In genomic region chr2:28641435-28641941, GRCm38 (mm10) we compare ENCODE assay signal across 8 mouse cellular contexts. TPM values are rescaled to one million over a fixed set of nuclear protein-coding genes. Genes with fewer than 3 reads are reported as not detected.
DNase-seq lines count a peak whose midpoint lies in the region; ATAC-seq and TF ChIP-seq lines count a peak whose summit lies in the region.

No protein-coding gene starts in this region.

- no peak; the same call in 1 of the 2 replicates for TF ChIP-seq POLR2A in testis, adult 2 months (IDR thresholded peaks at IDR 0.05; ENCODE audit: control insufficient read depth, low read depth, low read length)

- no peaks in the 10 kb centered on the region for H3K9me3 ChIP-seq in hindbrain, embryonic 13.5 days
- no peaks in the 10 kb centered on the region for H3K9me3 ChIP-seq in liver, embryonic 12.5 days (replicated peaks)

- peak; percentile 24 for DNase-seq in embryo, embryonic 10 days (ENCODE audit: low spot score)
- DNase-seq in embryo, embryonic 9.5 days (ENCODE audit: extremely low spot score), result no peak
- no peak for DNase-seq in testis, postnatal 10 days (ENCODE audit: low spot score)
- DNase-seq in right cerebral cortex, postnatal 25 days, result peak; percentile 52
- no peak for DNase-seq in thymus, adult 18-20 months

- H3K27ac ChIP-seq in testis, adult 2 months (ENCODE audit: control insufficient read depth, insufficient read depth, low read depth, low read length), result peak overlapping the region; percentile 95
- H3K27ac ChIP-seq in hindbrain, embryonic 13.5 days, result peak overlapping the region; percentile 96
- peak overlapping the region; percentile 90 for H3K27ac ChIP-seq in liver, embryonic 12.5 days

- ATAC-seq in hindbrain, embryonic 13.5 days (ENCODE audit: low FRiP score), result peak; percentile 73
- peak; percentile 43 for ATAC-seq in liver, embryonic 12.5 days

- no peak for TF ChIP-seq CTCF in testis, adult 2 months (IDR thresholded peaks at IDR 0.05; ENCODE audit: control insufficient read depth, insufficient read depth, insufficient replicate concordance, low read depth, low read length)

- H3K4me2 ChIP-seq in hindbrain, embryonic 13.5 days, result peak overlapping the region; percentile 77
- peak overlapping the region; percentile 91 for H3K4me2 ChIP-seq in liver, embryonic 12.5 days

- H3K4me3 ChIP-seq in testis, adult 2 months (ENCODE audit: control insufficient read depth, low read depth, low read length), result peak overlapping the region; percentile 86
- peak overlapping the region; percentile 100 for H3K4me3 ChIP-seq in hindbrain, embryonic 13.5 days
- peak overlapping the region; percentile 100 for H3K4me3 ChIP-seq in liver, embryonic 12.5 days

- under 1% methylated on average over 43 of the region's 43 CpGs for WGBS in hindbrain, embryonic 13.5 days
- under 1% methylated on average over 42 of the region's 43 CpGs for WGBS in liver, embryonic 12.5 days (ENCODE audit: insufficient replicate concordance)

- peaks cover 13% of the 10 kb centered on the region for H3K4me1 ChIP-seq in testis, adult 2 months (ENCODE audit: control insufficient read depth, insufficient read depth, low read length)
- H3K4me1 ChIP-seq in hindbrain, embryonic 13.5 days (replicated peaks), result peaks cover 36% of the 10 kb centered on the region
- peaks cover 63% of the 10 kb centered on the region for H3K4me1 ChIP-seq in liver, embryonic 12.5 days

- no peaks in the 10 kb centered on the region for H3K36me3 ChIP-seq in testis, adult 2 months (ENCODE audit: control insufficient read depth, insufficient read depth, low read length)
- no peaks in the 10 kb centered on the region for H3K36me3 ChIP-seq in hindbrain, embryonic 13.5 days
- no peaks in the 10 kb centered on the region for H3K36me3 ChIP-seq in liver, embryonic 12.5 days

- H3K9ac ChIP-seq in hindbrain, embryonic 13.5 days, result peak overlapping the region; percentile 96
- peak overlapping the region; percentile 93 for H3K9ac ChIP-seq in liver, embryonic 12.5 days

- no peaks in the 10 kb centered on the region for H3K27me3 ChIP-seq in testis, adult 2 months (ENCODE audit: control insufficient read depth, insufficient read depth, low read length)
- H3K27me3 ChIP-seq in hindbrain, embryonic 13.5 days, result peaks cover 9% of the 10 kb centered on the region; the same call in 1 of the 2 replicates
- 0 out of 2 replicates have a peak, but pooled peaks cover 5% of the 10 kb centered on the region for H3K27me3 ChIP-seq in liver, embryonic 12.5 days (replicated peaks)

RNA-seq across cellular contexts. Expression of gene Tsc1, which starts 0.5 kb away (rescaled TPM):
- 20.3 and 21.6 TPM in 2 replicates for polyA plus RNA-seq in testis, adult 2 months (2012; rRNA removed)
- polyA plus RNA-seq in hindbrain, embryonic 13.5 days (2015; fragmentation: Nextera tagmentation; extraction: Ambion mirVana), result 33.7 and 33.9 TPM in 2 replicates
- polyA plus RNA-seq in liver, embryonic 12.5 days (2016; fragmentation: Nextera tagmentation; extraction: Ambion mirVana), result 12.5 and 13.6 TPM in 2 replicates

RNA-seq across cellular contexts. Expression of gene Gfi1b, which starts 19.7 kb away (rescaled TPM):
- polyA plus RNA-seq in testis, adult 2 months (2012; rRNA removed), result 1.0 and 1.3 TPM in 2 replicates
- polyA plus RNA-seq in hindbrain, embryonic 13.5 days (2015; fragmentation: Nextera tagmentation; extraction: Ambion mirVana), result 0.19 and 0.23 TPM in 2 replicates
- 117 and 121 TPM in 2 replicates for polyA plus RNA-seq in liver, embryonic 12.5 days (2016; fragmentation: Nextera tagmentation; extraction: Ambion mirVana)

RNA-seq across cellular contexts. Expression of gene Gtf3c5, which starts 57.9 kb away (rescaled TPM):
- polyA plus RNA-seq in testis, adult 2 months (2012; rRNA removed), result 17.3 and 17.7 TPM in 2 replicates
- 40.8 and 46.8 TPM in 2 replicates for polyA plus RNA-seq in hindbrain, embryonic 13.5 days (2015; fragmentation: Nextera tagmentation; extraction: Ambion mirVana)
- polyA plus RNA-seq in liver, embryonic 12.5 days (2016; fragmentation: Nextera tagmentation; extraction: Ambion mirVana), result 24.9 and 26.3 TPM in 2 replicates

RNA-seq across cellular contexts. Expression of gene Spaca9, which starts 58.0 kb away (rescaled TPM):
- 1,393 and 1,506 TPM in 2 replicates for polyA plus RNA-seq in testis, adult 2 months (2012; rRNA removed)
- 3.8 and 4.0 TPM in 2 replicates for polyA plus RNA-seq in hindbrain, embryonic 13.5 days (2015; fragmentation: Nextera tagmentation; extraction: Ambion mirVana)
- 1.9 and 2.6 TPM in 2 replicates for polyA plus RNA-seq in liver, embryonic 12.5 days (2016; fragmentation: Nextera tagmentation; extraction: Ambion mirVana)

RNA-seq across cellular contexts. Expression of gene Ak8, which starts 58.5 kb away (rescaled TPM):
- polyA plus RNA-seq in testis, adult 2 months (2012; rRNA removed), result 294 and 299 TPM in 2 replicates
- 1.9 and 2.3 TPM in 2 replicates for polyA plus RNA-seq in hindbrain, embryonic 13.5 days (2015; fragmentation: Nextera tagmentation; extraction: Ambion mirVana)
- polyA plus RNA-seq in liver, embryonic 12.5 days (2016; fragmentation: Nextera tagmentation; extraction: Ambion mirVana), result 0.14 and 0.35 TPM in 2 replicates

Comparison
In these comparisons a context has a peak if more than half of its experiments do, and no peak if none do; other contexts are left out.
1. DNase-seq: peak in embryo, embryonic 10 days (single experiment) and right cerebral cortex, postnatal 25 days (single experiment); none in embryo, embryonic 9.5 days (single experiment), testis, postnatal 10 days (single experiment) and thymus, adult 18-20 months (0 of 2).
2. RNA of gene Gfi1b, which starts 19.7 kb away (polyA plus RNA-seq): 117 to 121 TPM in liver, embryonic 12.5 days; 1.0 to 1.3 TPM in testis, adult 2 months and 0.19 to 0.23 TPM in hindbrain, embryonic 13.5 days; every median in the first group is over 10 times any median in the second.
3. Peak in every context shown above with its lines, with median percentiles within 50 percentile points of each other: H3K27ac ChIP-seq and H3K4me3 ChIP-seq.